Mouse (Mus musculus) MEL (cell line): Measurements from ENCODE around the gene Rab23. TPM values are rescaled to one million over a fixed set of nuclear protein-coding genes. Genes with fewer than 3 reads are reported as not detected.

Experiments used
- DNase-seq: peaks from one replicate; pipeline ENCODE4 v3.0.0; 2011; ENCODE audit warnings: low read depth, low spot score
- H3K27ac ChIP-seq: 2 replicates; pipeline ENCODE4 v1.5.1; 2012; ENCODE audit warnings: low read depth, mild to moderate bottlenecking, control low read depth, low read length, moderate library complexity; ENCODE audit not compliant: control insufficient read depth
- H3K27me3 ChIP-seq, 2 experiments: fragments of 150-350 bp in 1 of 2; sonication (generic) in 1 of 2; 2 replicates each; pipeline ENCODE4 v1.6.1; 2012; ENCODE audit warnings: low read length in 2 of 2, mild to moderate bottlenecking in 2 of 2, improper control_type of control experiment in 1 of 2, moderate library complexity in 1 of 2; ENCODE audit not compliant: insufficient read depth in 2 of 2, control insufficient read depth in 1 of 2
- H3K36me3 ChIP-seq, 2 experiments: 2 replicates each; pipeline ENCODE4 v1.6.1; 2012 to 2014; ENCODE audit warnings: low read length in 2 of 2, improper control_type of control experiment in 1 of 2, inconsistent platforms in 1 of 2, mild to moderate bottlenecking in 1 of 2; ENCODE audit not compliant: insufficient read depth in 2 of 2, control insufficient read depth in 1 of 2
- H3K4me1 ChIP-seq, 2 experiments: fragments of 150-350 bp in 1 of 2; sonication (generic) in 1 of 2; 2 replicates each; pipeline ENCODE4 v1.6.1; 2012; ENCODE audit warnings: low read length in 2 of 2, improper control_type of control experiment in 1 of 2, mild to moderate bottlenecking in 1 of 2; ENCODE audit not compliant: insufficient read depth in 2 of 2, control insufficient read depth in 1 of 2
- H3K4me3 ChIP-seq, 2 experiments: fragments of 150-350 bp in 1 of 2; sonication (generic) in 1 of 2; 2 replicates each; pipeline ENCODE4 v1.5.1; 2012; ENCODE audit warnings: low read depth in 2 of 2, low read length in 2 of 2, mild to moderate bottlenecking in 2 of 2, moderate library complexity in 2 of 2, control low read depth in 1 of 2, improper control_type of control experiment in 1 of 2; ENCODE audit not compliant: control insufficient read depth in 1 of 2, insufficient read depth in 1 of 2
- H3K79me2 ChIP-seq: 2 replicates; pipeline ENCODE4 v1.6.1; 2012; ENCODE audit warnings: mild to moderate bottlenecking, low read length, moderate library complexity; ENCODE audit not compliant: control insufficient read depth, poor library complexity, insufficient read depth
- H3K9ac ChIP-seq: 2 replicates; pipeline ENCODE4 v1.6.1; 2012; ENCODE audit warnings: low read depth, mild to moderate bottlenecking, control low read depth, low read length, moderate library complexity; ENCODE audit not compliant: control insufficient read depth, poor library complexity, severe bottlenecking
- H3K9me3 ChIP-seq: fragments of 150-350 bp; sonication (generic); replicated peaks from 2 replicates; pipeline ENCODE4 v1.6.1; 2012; ENCODE audit warnings: mild to moderate bottlenecking, low read length, improper control_type of control experiment, moderate library complexity; ENCODE audit not compliant: insufficient read depth
- BHLHE40 ChIP-seq: IDR thresholded peaks from 2 replicates; pipeline ENCODE4 v1.6.1; 2012; ENCODE audit warnings: low read depth, mild to moderate bottlenecking, inconsistent platforms, low read length, improper control_type of control experiment, borderline replicate concordance
- CHD1 ChIP-seq: IDR thresholded peaks from 2 replicates; pipeline ENCODE4 v1.6.1; 2012; ENCODE audit warnings: low read depth, mild to moderate bottlenecking, inconsistent platforms, low read length, improper control_type of control experiment
- CHD2 ChIP-seq: IDR thresholded peaks from 2 replicates; pipeline ENCODE4 v1.6.1; 2011; ENCODE audit warnings: low read length, improper control_type of control experiment
- CTCF ChIP-seq, 3 experiments: IDR thresholded peaks in 2 of 3; conservative IDR thresholded peaks in 1 of 3; 2 replicates each; pipeline ENCODE4 v1.5.1; 2011 to 2012; ENCODE audit warnings: low read length in 3 of 3, low read depth in 2 of 3, mild to moderate bottlenecking in 2 of 3, improper control_type of control experiment in 1 of 3, inconsistent platforms in 1 of 3, mixed read lengths in 1 of 3, moderate library complexity in 1 of 3; ENCODE audit not compliant: control insufficient read depth in 1 of 3, insufficient read depth in 1 of 3, poor library complexity in 1 of 3, severe bottlenecking in 1 of 3
- ELF1 ChIP-seq: IDR thresholded peaks from 2 replicates; pipeline ENCODE4 v1.6.1; 2014; ENCODE audit warnings: low read depth, mild to moderate bottlenecking, inconsistent platforms, low read length, improper control_type of control experiment, moderate library complexity
- EP300 ChIP-seq, 2 experiments: IDR thresholded peaks; 2 replicates each; pipeline ENCODE4 v1.6.1; 2011; ENCODE audit warnings: improper control_type of control experiment in 2 of 2, low read length in 2 of 2, low read depth in 1 of 2, mild to moderate bottlenecking in 1 of 2
- ETS1 ChIP-seq: IDR thresholded peaks from 2 replicates; pipeline ENCODE4 v1.6.1; 2012; ENCODE audit warnings: low read depth, mild to moderate bottlenecking, inconsistent platforms, low read length, improper control_type of control experiment, moderate library complexity
- GABPA ChIP-seq: IDR thresholded peaks from 2 replicates; pipeline ENCODE4 v1.6.1; 2012; ENCODE audit warnings: low read depth, mild to moderate bottlenecking, inconsistent platforms, low read length, improper control_type of control experiment, moderate library complexity
- GATA1 ChIP-seq: IDR thresholded peaks from 2 replicates; pipeline ENCODE4 v1.6.1; 2011; ENCODE audit warnings: low read depth, low read length, improper control_type of control experiment
- HCFC1 ChIP-seq: IDR thresholded peaks from 2 replicates; pipeline ENCODE4 v1.6.1; 2012; ENCODE audit warnings: low read depth, mild to moderate bottlenecking, inconsistent platforms, low read length, improper control_type of control experiment, moderate library complexity
- JUND ChIP-seq: IDR thresholded peaks from 2 replicates; pipeline ENCODE4 v1.6.1; 2011; ENCODE audit warnings: low read depth, mild to moderate bottlenecking, improper control_type of control experiment, low read length
- KAT2A ChIP-seq: conservative IDR thresholded peaks from 2 replicates; pipeline ENCODE4 v1.6.1; 2012; ENCODE audit warnings: low read depth, low read length, improper control_type of control experiment, inconsistent platforms
- MAFK ChIP-seq: IDR thresholded peaks from 2 replicates; pipeline ENCODE4 v1.6.1; 2011; ENCODE audit warnings: low read depth, mild to moderate bottlenecking, low read length, improper control_type of control experiment, borderline replicate concordance
- MAZ ChIP-seq: IDR thresholded peaks from 2 replicates; pipeline ENCODE4 v1.6.1; 2012; ENCODE audit warnings: low read depth, mild to moderate bottlenecking, inconsistent platforms, low read length, improper control_type of control experiment
- MEF2A ChIP-seq: IDR thresholded peaks from 2 replicates; pipeline ENCODE4 v1.6.1; 2014; ENCODE audit warnings: low read depth, mild to moderate bottlenecking, inconsistent platforms, low read length, improper control_type of control experiment; ENCODE audit not compliant: poor library complexity, insufficient replicate concordance, severe bottlenecking; ENCODE audit errors: extremely low read depth
- MXI1 ChIP-seq: IDR thresholded peaks from 2 replicates; pipeline ENCODE4 v1.6.1; 2011; ENCODE audit warnings: mild to moderate bottlenecking, low read depth, low read length, improper control_type of control experiment
- MYC ChIP-seq: IDR thresholded peaks from 2 replicates; pipeline ENCODE4 v1.6.1; 2011; ENCODE audit warnings: low read depth, mild to moderate bottlenecking, low read length, improper control_type of control experiment, moderate library complexity
- NELFE ChIP-seq: IDR thresholded peaks from 2 replicates; pipeline ENCODE4 v1.6.1; 2011; ENCODE audit warnings: low read depth, low read length, improper control_type of control experiment
- POLR2A ChIP-seq, 2 experiments: IDR thresholded peaks; 2 replicates each; pipeline ENCODE4 v1.6.1; 2011 to 2012; ENCODE audit warnings: low read length in 2 of 2, mild to moderate bottlenecking in 2 of 2, control low read depth in 1 of 2, improper control_type of control experiment in 1 of 2, low read depth in 1 of 2, moderate library complexity in 1 of 2; ENCODE audit not compliant: control insufficient read depth in 1 of 2, insufficient read depth in 1 of 2, poor library complexity in 1 of 2
- POLR2AphosphoS5 ChIP-seq: IDR thresholded peaks from 2 replicates; pipeline ENCODE4 v1.6.1; 2012; ENCODE audit warnings: low read depth, borderline replicate concordance, mild to moderate bottlenecking, inconsistent platforms, low read length, moderate library complexity, mixed read lengths
- RAD21 ChIP-seq: IDR thresholded peaks from 2 replicates; pipeline ENCODE4 v1.6.1; 2011; ENCODE audit warnings: mild to moderate bottlenecking, low read depth, low read length, improper control_type of control experiment
- SIN3A ChIP-seq: IDR thresholded peaks from 2 replicates; pipeline ENCODE4 v1.6.1; 2012; ENCODE audit warnings: low read length, improper control_type of control experiment, inconsistent platforms
- SMC3 ChIP-seq: IDR thresholded peaks from 2 replicates; pipeline ENCODE4 v1.6.1; 2011; ENCODE audit warnings: low read depth, low read length, improper control_type of control experiment
- TAL1 ChIP-seq: IDR thresholded peaks from 2 replicates; pipeline ENCODE4 v1.6.1; 2012; ENCODE audit warnings: mild to moderate bottlenecking, inconsistent platforms, low read length, moderate library complexity, mixed read lengths
- TBP ChIP-seq: IDR thresholded peaks from 2 replicates; pipeline ENCODE4 v1.8.0; 2011; ENCODE audit warnings: low read depth, low read length, improper control_type of control experiment
- TCF12 ChIP-seq: IDR thresholded peaks from 2 replicates; pipeline ENCODE4 v1.6.1; 2014; ENCODE audit warnings: low read depth, mild to moderate bottlenecking, inconsistent platforms, low read length, improper control_type of control experiment, moderate library complexity
- UBTF ChIP-seq: IDR thresholded peaks from 2 replicates; pipeline ENCODE4 v1.6.1; 2012; ENCODE audit warnings: low read depth, mild to moderate bottlenecking, inconsistent platforms, low read length, improper control_type of control experiment, moderate library complexity, borderline replicate concordance; ENCODE audit not compliant: insufficient read depth
- USF1 ChIP-seq: IDR thresholded peaks from 2 replicates; pipeline ENCODE4 v1.6.1; 2014; ENCODE audit warnings: low read depth, mild to moderate bottlenecking, inconsistent platforms, low read length, improper control_type of control experiment, moderate library complexity
- USF2 ChIP-seq, 2 experiments: IDR thresholded peaks; 2 replicates each; pipeline ENCODE4 v1.6.1; 2011 to 2012; ENCODE audit warnings: improper control_type of control experiment in 2 of 2, low read length in 2 of 2, borderline replicate concordance in 1 of 2, inconsistent platforms in 1 of 2, low read depth in 1 of 2, mild to moderate bottlenecking in 1 of 2; ENCODE audit not compliant: insufficient read depth in 1 of 2
- ZC3H11A ChIP-seq: IDR thresholded peaks from 2 replicates; pipeline ENCODE4 v1.6.1; 2012; ENCODE audit warnings: low read depth, mild to moderate bottlenecking, inconsistent platforms, low read length, improper control_type of control experiment
- ZKSCAN1 ChIP-seq: IDR thresholded peaks from 2 replicates; pipeline ENCODE4 v1.6.1; 2012; ENCODE audit warnings: low read depth, mild to moderate bottlenecking, inconsistent platforms, low read length, improper control_type of control experiment, moderate library complexity
- ZNF384 ChIP-seq: IDR thresholded peaks from 2 replicates; pipeline ENCODE4 v1.6.1; 2012; ENCODE audit warnings: low read depth, mild to moderate bottlenecking, inconsistent platforms, low read length, improper control_type of control experiment
- polyA plus RNA-seq, 2 experiments: library from polyadenylated mRNA; stranded (reverse) in 1 of 2; unstranded in 1 of 2; fragments of >175 nt in 1 of 2; fragments of >200 nt in 1 of 2; gene quantifications; 2 replicates each; pipeline versions ENCODE4 v1.2.1 to v1.2.4; 2012; ENCODE audit warnings: low replicate concordance in 2 of 2, low read depth in 1 of 2; ENCODE audit not compliant: insufficient read length in 2 of 2, insufficient read depth in 1 of 2, missing spikeins in 1 of 2
- total RNA-seq: library from RNA; depleted of rRNA; stranded (reverse); fragments of 300-350 nt; gene quantifications from 2 replicates; pipeline ENCODE4 v1.2.3, GENCODE M21; 2012

The Rab23 gene
- total and polyA plus RNA-seq, 3 experiments: 3.2 to 9.9 TPM; not detected in 1

DNA sequence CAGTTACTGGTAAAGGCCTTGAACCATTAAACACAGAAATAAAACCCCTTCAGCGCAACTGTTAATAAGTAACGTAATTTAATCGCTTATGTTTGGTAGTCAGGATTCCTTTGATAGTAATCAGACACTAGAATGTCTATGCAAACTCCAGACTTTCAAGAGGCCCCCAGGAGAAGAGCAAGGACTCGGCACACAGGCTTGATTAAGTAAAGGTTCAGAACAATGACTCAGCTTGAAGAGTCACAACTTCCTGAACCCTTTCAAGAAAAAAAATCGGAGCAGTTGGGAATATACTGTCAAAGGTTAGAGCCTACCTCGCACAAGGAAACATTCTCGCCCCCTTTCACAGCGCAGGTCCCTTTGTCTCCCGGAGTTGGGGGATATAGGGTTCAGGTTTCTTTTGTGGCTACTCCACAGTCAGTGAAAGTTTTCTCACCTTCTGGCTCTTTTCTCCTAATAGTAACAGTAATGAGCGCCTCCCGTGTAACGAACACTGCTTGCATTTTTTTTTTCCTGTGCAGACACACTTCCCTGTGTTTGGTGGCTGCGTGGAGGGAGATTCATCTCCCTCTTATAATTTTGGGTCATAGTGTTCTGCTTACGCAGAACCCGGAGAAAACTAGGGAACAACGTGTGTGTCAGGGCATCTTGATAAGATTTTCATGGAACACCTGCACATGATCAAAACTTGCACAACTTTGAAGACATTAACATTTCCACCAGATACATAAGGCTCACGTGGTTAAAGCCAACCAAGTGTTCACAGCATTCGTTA, 36.8 kb downstream of the Rab23 start:
- no peak for TF ChIP-seq MXI1
- peak; percentile 5; the same call in 1 of the 2 replicates for TF ChIP-seq MYC
- no peak for TF ChIP-seq ZC3H11A
- no peak for TF ChIP-seq MAZ
- TF ChIP-seq SIN3A: peak; percentile 6; the same call in 1 of the 2 replicates
- TF ChIP-seq NELFE: peak; percentile 12; the same call in 1 of the 2 replicates
- TF ChIP-seq CHD2: no peak
- no peak for TF ChIP-seq MEF2A
- no peak for TF ChIP-seq GABPA
- TF ChIP-seq POLR2AphosphoS5: no peak
- TF ChIP-seq HCFC1: 0 out of 2 replicates have a peak, but pooled peaks have one; percentile 6
- no peak for TF ChIP-seq TAL1
- TF ChIP-seq CHD1: peak; percentile 67; the same call in 1 of the 2 replicates
- TF ChIP-seq UBTF: no peak
- no peak for TF ChIP-seq RAD21
- no peak for TF ChIP-seq BHLHE40
- peak; percentile 72; the same call in 1 of the 2 replicates for TF ChIP-seq ZNF384
- TF ChIP-seq MAFK: 0 out of 2 replicates have a peak, but pooled peaks have one; percentile 30
- no peak for TF ChIP-seq SMC3
- TF ChIP-seq JUND: no peak
- TF ChIP-seq ELF1: no peak
- no peak for TF ChIP-seq TCF12
- TF ChIP-seq EP300 (IDR thresholded peaks at IDR 0.05; ENCODE audit: low read depth in 1 of 2, low read length in 2 of 2): peak in 1 of 2 experiments; percentile 21; a peak in 3 of 4 replicates
- no peak for TF ChIP-seq KAT2A
- no peak for TF ChIP-seq CTCF (IDR thresholded peaks at IDR 0.05 in 2 of 3, conservative IDR thresholded peaks at IDR 0.05 in 1 of 3; ENCODE audit: control insufficient read depth in 1 of 3, insufficient read depth in 1 of 3, low read depth in 2 of 3, low read length in 3 of 3, poor library complexity in 1 of 3, severe bottlenecking in 1 of 3)
- no peak for TF ChIP-seq POLR2A (IDR thresholded peaks at IDR 0.05; ENCODE audit: control insufficient read depth in 1 of 2, insufficient read depth in 1 of 2, low read depth in 1 of 2, low read length in 2 of 2, poor library complexity in 1 of 2)
- TF ChIP-seq ETS1: 0 out of 2 replicates have a peak, but pooled peaks have one; percentile 7
- TF ChIP-seq USF2 (IDR thresholded peaks at IDR 0.05; ENCODE audit: borderline replicate concordance in 1 of 2, insufficient read depth in 1 of 2, low read depth in 1 of 2, low read length in 2 of 2): no peak
- TF ChIP-seq ZKSCAN1: no peak
- TF ChIP-seq GATA1: peak; percentile 22; the same call in 1 of the 2 replicates
- TF ChIP-seq USF1: peak; percentile 67
- peak; percentile 56 for TF ChIP-seq TBP
- Histone ChIP-seq H3K4me3 (peak overlapping the region; percentile 77 to 78), H3K79me2 (peaks cover 53% of the 10 kb centered on the region), H3K9ac (peak overlapping the region; percentile 87), H3K36me3 (peaks cover 2 to 24% of the 10 kb centered on the region in 2 experiments), H3K27ac (peak overlapping the region; percentile 75), H3K27me3 (no peaks in the 10 kb centered on the region), H3K4me1 (peaks cover 7 to 19% of the 10 kb centered on the region in 2 experiments), H3K9me3 (no peaks in the 10 kb centered on the region)
- peak; percentile 71 for DNase-seq
